Comparison of ENCODE assay signal across 11 mouse cellular contexts in genomic region chr1:157055288-157055831, GRCm38 (mm10). TPM values are rescaled to one million over a fixed set of nuclear protein-coding genes. Genes with fewer than 3 reads are reported as not detected.
DNase-seq lines count a peak whose midpoint lies in the region; ATAC-seq and TF ChIP-seq lines count a peak whose summit lies in the region.
"Had no signal": no experiment of that assay in that cellular context is flagged by ENCODE, and none has a peak within 500 bp of the region (broad histone marks: within the 10 kb centered on the region; RNA-seq: fewer than 3 reads in every experiment).

No protein-coding gene starts in this region.

- TF ChIP-seq CTCF in heart, postnatal 0 days (IDR thresholded peaks at IDR 0.05; ENCODE audit: low read depth) = no peak

- no peaks in the 10 kb centered on the region for H3K36me3 ChIP-seq in heart, embryonic 11.5 days (ENCODE audit: control insufficient read depth, insufficient read depth, low read length)
- no peaks in the 10 kb centered on the region for H3K36me3 ChIP-seq in heart, postnatal 0 days (replicated peaks; ENCODE audit: control insufficient read depth, insufficient read depth, low read length)
- H3K36me3 ChIP-seq: embryonic facial prominence, embryonic 12.5 days had no signal

- H3K27ac ChIP-seq in heart, embryonic 11.5 days (ENCODE audit: low read depth, low read length) = peak overlapping the region; percentile 57; the same call in 1 of the 2 replicates
- peak overlapping the region; percentile 92 for H3K27ac ChIP-seq in heart, postnatal 0 days (ENCODE audit: low read depth)
- H3K27ac ChIP-seq: embryonic facial prominence, embryonic 12.5 days had no signal

- no peak overlapping the region for H3K9ac ChIP-seq in heart, embryonic 11.5 days (ENCODE audit: low read depth, low read length)
- H3K9ac ChIP-seq in heart, postnatal 0 days (replicated peaks; ENCODE audit: low read depth, low read length) = 0 out of 2 replicates have a peak overlapping the region, but pooled peaks have one; percentile 3
- H3K9ac ChIP-seq: embryonic facial prominence, embryonic 12.5 days had no signal

- no peak overlapping the region for H3K4me3 ChIP-seq in heart, embryonic 11.5 days (ENCODE audit: low read depth, low read length)
- H3K4me3 ChIP-seq in heart, postnatal 0 days (ENCODE audit: low read depth, low read length) = no peak overlapping the region
- H3K4me3 ChIP-seq: embryonic facial prominence, embryonic 12.5 days had no signal

- H3K9me3 ChIP-seq in heart, embryonic 11.5 days (replicated peaks; ENCODE audit: control insufficient read depth, low read length) = no peaks in the 10 kb centered on the region
- H3K9me3 ChIP-seq in heart, postnatal 0 days (replicated peaks; ENCODE audit: control insufficient read depth, low read length) = no peaks in the 10 kb centered on the region
- H3K9me3 ChIP-seq: embryonic facial prominence, embryonic 12.5 days had no signal

- peak; percentile 71 for TF ChIP-seq EP300 in heart, postnatal 0 days (IDR thresholded peaks at IDR 0.05; ENCODE audit: low read depth)

- H3K27me3 ChIP-seq in heart, embryonic 11.5 days (ENCODE audit: control insufficient read depth, insufficient read depth, low read length) = no peaks in the 10 kb centered on the region
- no peaks in the 10 kb centered on the region for H3K27me3 ChIP-seq in heart, postnatal 0 days (ENCODE audit: control insufficient read depth, insufficient read depth, low read length)
- H3K27me3 ChIP-seq: embryonic facial prominence, embryonic 12.5 days had no signal

- H3K4me2 ChIP-seq in heart, embryonic 11.5 days = peak overlapping the region; percentile 47
- H3K4me2 ChIP-seq in heart, postnatal 0 days (ENCODE audit: low read depth, low read length) = peak overlapping the region; percentile 45
- H3K4me2 ChIP-seq: embryonic facial prominence, embryonic 12.5 days had no signal

- ATAC-seq in heart, embryonic 11.5 days (replicated peaks; ENCODE audit: insufficient number of reproducible peaks, low FRiP score, low TSS enrichment) = 0 out of 2 replicates have a peak, but pooled peaks have one; percentile 18
- ATAC-seq in heart, postnatal 0 days (ENCODE audit: insufficient read depth, low read depth) = peak; percentile 86
- peak; percentile 95 for ATAC-seq in megakaryocyte-erythroid progenitor cell, adult 5-6 weeks (replicated peaks; ENCODE audit: low FRiP score, low TSS enrichment, poor library complexity, severe bottlenecking)

- DNase-seq in heart, adult 9 months (ENCODE audit: low spot score in 2 of 2) = no peak
- peak; percentile 50 for DNase-seq in brain, adult 2 months (ENCODE audit: low read depth, low spot score)
- peak; percentile 68 for DNase-seq in heart, postnatal 0 days (ENCODE audit: low spot score)
- DNase-seq in testis, postnatal 10 days (ENCODE audit: low spot score) = no peak
- DNase-seq in kidney, adult 18-20 months = no peak
- no peak for DNase-seq in right cerebral cortex, postnatal 25 days

- 29% methylated on average over 11 of the region's 11 CpGs for WGBS in heart, embryonic 11.5 days (ENCODE audit: insufficient replicate concordance)
- 12% methylated on average over 11 of the region's 11 CpGs for WGBS in heart, postnatal 0 days

- peaks cover 17% of the 10 kb centered on the region for H3K4me1 ChIP-seq in heart, embryonic 11.5 days (ENCODE audit: control insufficient read depth, insufficient read depth, low read length)
- H3K4me1 ChIP-seq in heart, postnatal 0 days (ENCODE audit: control insufficient read depth, insufficient read depth) = peaks cover 10% of the 10 kb centered on the region

RNA-seq across cellular contexts. Expression of gene Tex35, which starts 53.1 kb away (rescaled TPM):
- not detected in 2 replicates for polyA plus RNA-seq in heart, embryonic 11.5 days (2014; fragmentation: Nextera tagmentation; extraction: Ambion mirVana)
- not detected in 2 replicates for total RNA-seq in heart, postnatal 0 days (2014; rRNA removed; ENCODE audit: low replicate concordance)
- not detected in 2 replicates for polyA plus RNA-seq in heart, postnatal 0 days (2015; fragmentation: Nextera tagmentation; extraction: Ambion mirVana)
- total RNA-seq in megakaryocyte-erythroid progenitor cell, adult 5-6 weeks (2014; fragmentation: Nextera tagmentation) = not detected in 2 replicates
- total RNA-seq in megakaryocyte-erythroid progenitor cell, adult 5-6 weeks (2017) = not detected in 2 replicates
- total RNA-seq: hematopoietic stem cell, adult 5-6 weeks had no signal
- polyA plus RNA-seq: embryonic facial prominence, embryonic 12.5 days; limb, embryonic 11.5 days had no signal

Comparison
In these comparisons a context has a peak if more than half of its experiments do, and no peak if none do; other contexts are left out.
1. DNase-seq: peak in brain, adult 2 months (single experiment) and heart, postnatal 0 days (single experiment); none in heart, adult 9 months (0 of 2), testis, postnatal 10 days (single experiment), kidney, adult 18-20 months (single experiment) and right cerebral cortex, postnatal 25 days (single experiment).
2. ATAC-seq: peak in every context shown above with its lines; median percentile 95 in megakaryocyte-erythroid progenitor cell, adult 5-6 weeks; 86 in heart, postnatal 0 days; 18 in heart, embryonic 11.5 days.